Mouse (Mus musculus) kidney, embryonic 15.5 days (tissue): Measurements from ENCODE around the gene Rtca. TPM values are rescaled to one million over a fixed set of nuclear protein-coding genes. Genes with fewer than 3 reads are reported as not detected.
A peak's percentile ranks its signal among the peaks of the same experiment; 100 is the strongest.

Experiments used
- ATAC-seq: fragments of 200-750 bp; cut with Nextera tagmentation; replicated peaks from 2 replicates; pipeline ENCODE4 v1.8.0; 2017; ENCODE audit warnings: moderate TSS enrichment; ENCODE audit not compliant: low FRiP score
- H3K27ac ChIP-seq: fragments of 300-500 bp; sonication (generic); 2 replicates; pipeline ENCODE4 v1.5.1; 2015; ENCODE audit warnings: mild to moderate bottlenecking, inconsistent platforms
- H3K27me3 ChIP-seq: fragments of 300-500 bp; sonication (generic); 2 replicates; pipeline ENCODE4 v1.6.1; 2015; ENCODE audit warnings: inconsistent platforms
- H3K36me3 ChIP-seq: fragments of 300-500 bp; sonication (generic); 2 replicates; pipeline ENCODE4 v1.6.1; 2015; ENCODE audit warnings: inconsistent platforms
- H3K4me1 ChIP-seq: fragments of 300-500 bp; sonication (generic); 2 replicates; pipeline ENCODE4 v1.6.1; 2015; ENCODE audit warnings: inconsistent platforms
- H3K4me2 ChIP-seq: fragments of 300-500 bp; sonication (generic); 2 replicates; pipeline ENCODE4 v1.6.1; 2015; ENCODE audit warnings: moderate library complexity, mild to moderate bottlenecking, inconsistent platforms
- H3K4me3 ChIP-seq: fragments of 300-500 bp; sonication (generic); replicated peaks from 2 replicates; pipeline ENCODE4 v1.5.1; 2015; ENCODE audit warnings: mild to moderate bottlenecking, inconsistent platforms
- H3K9ac ChIP-seq: fragments of 300-500 bp; sonication (generic); 2 replicates; pipeline ENCODE4 v1.6.1; 2015; ENCODE audit warnings: mild to moderate bottlenecking, inconsistent platforms
- H3K9me3 ChIP-seq: fragments of 300-500 bp; sonication (generic); replicated peaks from 2 replicates; pipeline ENCODE4 v1.6.1; 2016; ENCODE audit warnings: inconsistent platforms
- WGBS: fragments of 180-500 bp; shearing (Covaris S2); methylation state at CpG from one replicate; pipeline ENCODE4 v1.1.7; 2015; ENCODE audit warnings: mixed read lengths; 5-methylcytosine and 5-hydroxymethylcytosine counted together
- polyA plus RNA-seq: library from polyadenylated mRNA; unstranded; fragments of >200 nt; fragmentation: Nextera tagmentation; extraction: Ambion mirVana; gene quantifications from 2 replicates; pipeline ENCODE4 v1.2.1, GENCODE M21; 2015

Rtca gene
- polyA plus RNA-seq, 1 experiment from 2014 or later, result 80.7 TPM

- H3K4me1 ChIP-seq, result peaks cover 12% of the 10 kb centered on the region
- H3K36me3 ChIP-seq, result no peaks in the 10 kb centered on the region
- H3K9me3 ChIP-seq, result no peaks in the 10 kb centered on the region
- peak overlapping the region; percentile 76 for H3K4me2 ChIP-seq
- WGBS, result 43% methylated on average over 12 of the region's 12 CpGs
- H3K27me3 ChIP-seq, result no peaks in the 10 kb centered on the region
- peak overlapping the region; percentile 74 for H3K4me3 ChIP-seq
- ATAC-seq, result peak; percentile 7; the same call in 1 of the 2 replicates
- H3K27ac ChIP-seq, result no peak overlapping the region
- H3K9ac ChIP-seq, result no peak overlapping the region
These were observed 4.3 kb upstream of the Rtca start for GRCm38 (mm10) chr3:116512151-116512903.

- H3K36me3 ChIP-seq, result peaks cover 94% of the 10 kb centered on the region
- WGBS, result 91% methylated on average over 1 of the region's 1 CpGs
These were observed 12.3 kb downstream of the Rtca start for GRCm38 (mm10) chr3:116495671-116496070.

GRCm38 (mm10) chr3:116493658-116494057 lies 14.3 kb downstream of the Rtca start:
- WGBS, result 66% methylated on average over 5 of the region's 5 CpGs
- Histone ChIP-seq H3K27ac (no peak overlapping the region), H3K9me3 (no peaks in the 10 kb centered on the region), H3K27me3 (no peaks in the 10 kb centered on the region), H3K36me3 (peaks cover 95% of the 10 kb centered on the region), H3K9ac (no peak overlapping the region), H3K4me1 (no peaks in the 10 kb centered on the region), H3K4me3 (no peak overlapping the region), H3K4me2 (no peak overlapping the region)
- ATAC-seq, result no peak

More at GRCm38 (mm10) chr3:116495671-116496070, 12.3 kb downstream of the Rtca start:
- Histone ChIP-seq H3K4me2 (no peak overlapping the region), H3K27ac (no peak overlapping the region), H3K9me3 (no peaks in the 10 kb centered on the region), H3K4me1 (no peaks in the 10 kb centered on the region), H3K4me3 (no peak overlapping the region), H3K27me3 (no peaks in the 10 kb centered on the region), H3K9ac (no peak overlapping the region)
- no peak for ATAC-seq

GRCm38 (mm10) chr3:116491923-116492454 lies 16.0 kb downstream of the Rtca start:
- no peak overlapping the region for H3K4me2 ChIP-seq
- no peak overlapping the region for H3K27ac ChIP-seq
- no peak overlapping the region for H3K4me3 ChIP-seq
- peaks cover 93% of the 10 kb centered on the region for H3K36me3 ChIP-seq
- H3K4me1 ChIP-seq, result no peaks in the 10 kb centered on the region
- H3K9ac ChIP-seq, result no peak overlapping the region
- no peaks in the 10 kb centered on the region for H3K9me3 ChIP-seq
- ATAC-seq, result no peak
- whole genome bisulfite sequencing, result 91% methylated on average over 1 of the region's 1 CpGs
- H3K27me3 ChIP-seq, result no peaks in the 10 kb centered on the region

GRCm38 (mm10) chr3:116490920-116491319 lies 17.1 kb downstream of the Rtca start:
- no peak for ATAC-seq
- Histone ChIP-seq H3K4me1 (no peaks in the 10 kb centered on the region), H3K9ac (no peak overlapping the region), H3K4me2 (no peak overlapping the region), H3K9me3 (no peaks in the 10 kb centered on the region), H3K4me3 (no peak overlapping the region), H3K27me3 (no peaks in the 10 kb centered on the region), H3K27ac (no peak overlapping the region), H3K36me3 (peaks cover 91% of the 10 kb centered on the region)
- WGBS, result 88% methylated on average over 5 of the region's 5 CpGs

GRCm38 (mm10) chr3:116483271-116483670 lies 24.7 kb downstream of the Rtca start:
- WGBS, result 82% methylated on average over 4 of the region's 4 CpGs
- ATAC-seq, result no peak
- H3K27me3 ChIP-seq, result no peaks in the 10 kb centered on the region

GRCm38 (mm10) chr3:116482724-116483123 lies 25.3 kb downstream of the Rtca start:
- WGBS, result 80% methylated on average over 3 of the region's 3 CpGs
- Histone ChIP-seq H3K27ac (no peak overlapping the region), H3K4me2 (no peak overlapping the region), H3K9ac (no peak overlapping the region), H3K36me3 (peaks cover 14% of the 10 kb centered on the region), H3K9me3 (no peaks in the 10 kb centered on the region), H3K27me3 (no peaks in the 10 kb centered on the region), H3K4me3 (no peak overlapping the region), H3K4me1 (no peaks in the 10 kb centered on the region)
- no peak for ATAC-seq

More at GRCm38 (mm10) chr3:116483271-116483670, 24.7 kb downstream of the Rtca start:
- Histone ChIP-seq H3K4me1 (no peaks in the 10 kb centered on the region), H3K36me3 (peaks cover 20% of the 10 kb centered on the region), H3K27ac (no peak overlapping the region), H3K9me3 (no peaks in the 10 kb centered on the region), H3K4me2 (no peak overlapping the region), H3K9ac (no peak overlapping the region), H3K4me3 (no peak overlapping the region)

- no peak overlapping the region for H3K9ac ChIP-seq
- WGBS, result 51% methylated on average over 5 of the region's 5 CpGs
- no peak overlapping the region for H3K4me2 ChIP-seq
- H3K4me3 ChIP-seq, result no peak overlapping the region
- no peak overlapping the region for H3K27ac ChIP-seq
- ATAC-seq, result 0 out of 2 replicates have a peak, but pooled peaks have one; percentile 43
- no peaks in the 10 kb centered on the region for H3K4me1 ChIP-seq
- no peaks in the 10 kb centered on the region for H3K9me3 ChIP-seq
- H3K27me3 ChIP-seq, result no peaks in the 10 kb centered on the region
- H3K36me3 ChIP-seq, result no peaks in the 10 kb centered on the region
These were observed 27.1 kb downstream of the Rtca start for GRCm38 (mm10) chr3:116480937-116481336.

GRCm38 (mm10) chr3:116480119-116480518 lies 27.9 kb downstream of the Rtca start:
- H3K4me3 ChIP-seq, result no peak overlapping the region
- H3K36me3 ChIP-seq, result no peaks in the 10 kb centered on the region
- H3K9me3 ChIP-seq, result no peaks in the 10 kb centered on the region
- no peak for ATAC-seq
- no peaks in the 10 kb centered on the region for H3K4me1 ChIP-seq
- H3K4me2 ChIP-seq, result no peak overlapping the region
- 81% methylated on average over 2 of the region's 2 CpGs for WGBS
- H3K9ac ChIP-seq, result no peak overlapping the region
- H3K27ac ChIP-seq, result no peak overlapping the region
- no peaks in the 10 kb centered on the region for H3K27me3 ChIP-seq

- 0 out of 2 replicates have a peak, but pooled peaks have one; percentile 54 for ATAC-seq
- H3K27me3 ChIP-seq, result no peaks in the 10 kb centered on the region
- no peak overlapping the region for H3K27ac ChIP-seq
- no peaks in the 10 kb centered on the region for H3K36me3 ChIP-seq
- H3K9me3 ChIP-seq, result no peaks in the 10 kb centered on the region
- no peak overlapping the region for H3K9ac ChIP-seq
- WGBS, result 60% methylated on average over 7 of the region's 7 CpGs
- no peak overlapping the region for H3K4me2 ChIP-seq
- no peaks in the 10 kb centered on the region for H3K4me1 ChIP-seq
- no peak overlapping the region for H3K4me3 ChIP-seq
These were observed 30.7 kb downstream of the Rtca start for GRCm38 (mm10) chr3:116477351-116477750.

- no peaks in the 10 kb centered on the region for H3K4me1 ChIP-seq
- H3K27ac ChIP-seq, result no peak overlapping the region
- no peak overlapping the region for H3K4me2 ChIP-seq
- ATAC-seq, result no peak
- no peaks in the 10 kb centered on the region for H3K27me3 ChIP-seq
- H3K9ac ChIP-seq, result no peak overlapping the region
- H3K9me3 ChIP-seq, result no peaks in the 10 kb centered on the region
- 60% methylated on average over 5 of the region's 5 CpGs for WGBS
- no peaks in the 10 kb centered on the region for H3K36me3 ChIP-seq
- no peak overlapping the region for H3K4me3 ChIP-seq
These were observed 31.2 kb downstream of the Rtca start for GRCm38 (mm10) chr3:116476686-116477298.

GRCm38 (mm10) chr3:116474602-116475001 lies 33.4 kb downstream of the Rtca start:
- H3K9me3 ChIP-seq, result no peaks in the 10 kb centered on the region
- no peak overlapping the region for H3K27ac ChIP-seq
- 76% methylated on average over 11 of the region's 11 CpGs for WGBS
- H3K4me1 ChIP-seq, result no peaks in the 10 kb centered on the region
- no peaks in the 10 kb centered on the region for H3K27me3 ChIP-seq
- H3K36me3 ChIP-seq, result no peaks in the 10 kb centered on the region
- no peak overlapping the region for H3K4me3 ChIP-seq
- H3K4me2 ChIP-seq, result no peak overlapping the region
- ATAC-seq, result no peak
- H3K9ac ChIP-seq, result no peak overlapping the region
